Mouse (Mus musculus) neutrophil, adult 5-6 weeks (primary cell): ENCODE results near the gene Clec2l. TPM values are rescaled to one million over a fixed set of nuclear protein-coding genes. Genes with fewer than 3 reads are reported as not detected.

Experiments
- ATAC-seq: fragments of 151-379, 151-347 bp; 2 replicates; pipeline ENCODE4 v1.8.0; 2017; ENCODE audit warnings: mild to moderate bottlenecking, moderate TSS enrichment; ENCODE audit not compliant: insufficient number of reproducible peaks, poor library complexity, low FRiP score, severe bottlenecking; ENCODE audit errors: extremely low read depth
- total RNA-seq: library from RNA; stranded (forward); fragments of 200-1000 nt; gene quantifications from 2 replicates; pipeline ENCODE4 v1.2.3, GENCODE M21; 2017

The Clec2l gene
- not detected in 2 replicates for total RNA-seq

DNA sequence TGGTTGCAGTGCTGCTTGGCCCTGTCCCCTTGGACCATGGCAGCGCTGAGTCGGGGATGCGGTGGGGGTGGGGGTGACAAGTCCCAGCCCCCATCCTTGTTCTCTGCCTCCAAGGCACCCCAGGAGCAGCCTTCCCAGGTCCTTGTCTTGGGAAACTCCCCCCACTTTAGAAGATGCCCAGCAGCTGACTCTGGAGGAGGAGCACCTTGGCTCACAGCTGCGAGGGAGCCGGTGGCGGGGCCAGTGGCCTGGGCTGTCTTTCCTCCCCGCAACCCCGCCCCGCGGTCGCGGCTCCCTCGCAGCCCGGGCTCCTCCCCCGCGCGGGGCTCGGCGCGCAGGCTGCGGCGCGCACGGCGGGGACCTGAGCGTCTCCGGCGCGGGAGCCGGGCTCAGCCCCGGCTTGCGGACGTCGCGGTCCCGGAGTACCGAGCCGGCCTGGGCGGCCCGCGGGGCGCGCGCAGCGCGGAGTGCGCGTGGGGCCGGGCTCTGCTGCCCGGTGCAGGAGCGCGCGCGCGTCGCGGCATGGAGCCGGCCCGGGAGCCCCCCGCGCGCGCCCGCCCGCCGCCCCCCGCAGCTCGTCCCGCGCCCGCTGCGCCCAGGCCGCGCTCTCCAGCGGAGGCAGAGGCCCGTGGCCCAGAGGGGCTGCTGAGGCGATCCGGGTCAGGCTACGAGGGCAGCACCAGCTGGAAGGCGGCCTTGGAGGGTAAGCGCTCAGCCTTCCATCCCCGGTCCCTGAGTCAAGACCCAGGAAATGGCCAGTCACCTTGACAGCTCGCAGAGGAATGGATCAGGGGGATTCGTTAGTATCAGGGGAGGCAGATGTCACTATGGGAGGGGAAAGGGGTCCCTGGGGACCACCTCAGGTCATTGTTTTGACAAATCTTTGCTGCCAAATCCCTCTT lies at the start of gene Clec2l:
TSS of gene Clec2l (plus strand) at position 356 of the 902 bp plus-strand sequence.
- ATAC-seq = no peak

DNA sequence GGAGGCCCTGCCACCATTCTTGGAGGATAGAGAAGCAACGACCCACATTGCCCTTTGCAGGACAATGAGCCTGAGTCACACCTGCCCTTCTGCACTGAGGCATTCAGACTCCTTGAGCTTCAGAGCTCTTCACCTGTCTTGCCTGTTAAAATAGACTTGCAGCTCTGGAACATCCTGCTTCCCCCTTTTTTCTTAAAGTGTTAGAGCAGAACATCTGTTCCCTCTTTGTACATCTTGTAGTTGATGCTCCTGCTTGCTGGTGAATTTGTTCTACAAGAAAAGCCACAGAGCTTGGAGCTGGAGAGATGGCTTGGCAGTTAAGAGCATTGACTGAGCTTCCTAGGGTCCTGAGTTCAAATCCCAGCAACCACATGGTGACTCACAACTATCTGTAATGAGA lies 40.5 kb upstream of the Clec2l start:
- ATAC-seq = no peak

- ATAC-seq = no peak
These were observed 39.4 kb upstream of the Clec2l start for GRCm38 (mm10) chr6:38623457-38623856.

DNA sequence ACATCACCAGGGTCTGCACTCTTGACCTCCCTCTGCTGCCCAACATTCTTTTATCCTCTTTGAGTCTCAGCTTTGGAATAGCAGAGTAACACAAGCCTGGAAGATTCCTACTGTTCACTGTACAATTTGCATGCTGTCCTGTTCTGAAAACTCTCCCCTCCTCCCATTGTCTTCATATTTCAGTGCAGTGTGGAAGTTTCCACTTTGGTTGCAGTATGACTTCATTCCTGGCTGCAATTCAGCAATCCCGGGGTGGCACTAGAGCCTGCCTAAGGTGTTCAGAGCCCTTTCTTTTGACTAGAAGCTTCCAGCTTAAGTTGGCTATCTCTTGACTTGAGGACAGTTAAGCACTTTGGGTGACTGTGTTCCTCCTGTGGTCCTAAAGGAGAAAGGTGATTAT lies 38.4 kb upstream of the Clec2l start:
- ATAC-seq = no peak

DNA sequence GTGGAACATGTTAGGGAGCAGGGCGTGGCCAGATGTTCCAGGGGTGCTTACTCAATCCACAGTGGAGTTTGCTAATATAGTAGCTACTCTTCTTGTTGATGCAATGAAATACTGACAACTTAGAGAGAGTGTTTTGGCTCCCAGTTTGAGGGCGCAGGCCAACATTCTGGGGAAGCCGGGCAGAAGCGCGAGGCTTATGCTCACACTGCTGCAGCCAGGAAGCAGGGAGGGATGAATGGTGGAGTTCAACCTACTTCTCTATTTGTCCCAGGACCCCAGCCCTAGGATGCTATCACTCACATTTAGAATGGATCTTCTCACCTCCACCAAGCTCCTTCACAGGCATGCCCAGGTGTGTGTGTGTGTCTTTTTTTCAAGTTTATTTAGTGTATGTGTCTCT lies 36.8 kb upstream of the Clec2l start:
- ATAC-seq = no peak

- ATAC-seq = no peak
These were observed 35.8 kb upstream of the Clec2l start for GRCm38 (mm10) chr6:38627081-38627480.

- ATAC-seq = no peak
These were observed 35.4 kb upstream of the Clec2l start for GRCm38 (mm10) chr6:38627486-38627885.

- ATAC-seq = no peak
These were observed 33.3 kb upstream of the Clec2l start for GRCm38 (mm10) chr6:38629556-38629955.

DNA sequence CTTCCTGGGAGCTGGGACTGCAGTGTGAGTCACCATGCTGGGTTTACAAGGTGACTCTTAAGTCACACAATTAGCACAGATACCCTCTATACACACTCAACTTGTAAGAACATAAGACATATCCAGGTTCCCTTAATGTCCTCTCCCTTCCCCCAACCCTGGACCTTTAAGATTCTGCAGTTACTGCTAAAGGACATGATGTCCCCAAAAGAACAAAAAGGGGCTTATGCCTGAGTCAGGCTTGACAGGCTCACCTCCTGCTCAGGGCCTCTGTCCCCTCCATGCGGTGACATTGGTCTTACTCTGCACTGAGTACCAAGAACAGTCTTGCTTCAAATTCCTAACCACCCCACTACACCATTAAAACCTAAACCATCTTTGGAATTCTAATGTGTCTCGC lies 30.0 kb upstream of the Clec2l start:
- ATAC-seq = no peak

GRCm38 (mm10) chr6:38634461-38634860 lies 28.4 kb upstream of the Clec2l start:
- ATAC-seq = no peak

- ATAC-seq = no peak
These were observed 26.7 kb upstream of the Clec2l start for GRCm38 (mm10) chr6:38635941-38636851.

DNA sequence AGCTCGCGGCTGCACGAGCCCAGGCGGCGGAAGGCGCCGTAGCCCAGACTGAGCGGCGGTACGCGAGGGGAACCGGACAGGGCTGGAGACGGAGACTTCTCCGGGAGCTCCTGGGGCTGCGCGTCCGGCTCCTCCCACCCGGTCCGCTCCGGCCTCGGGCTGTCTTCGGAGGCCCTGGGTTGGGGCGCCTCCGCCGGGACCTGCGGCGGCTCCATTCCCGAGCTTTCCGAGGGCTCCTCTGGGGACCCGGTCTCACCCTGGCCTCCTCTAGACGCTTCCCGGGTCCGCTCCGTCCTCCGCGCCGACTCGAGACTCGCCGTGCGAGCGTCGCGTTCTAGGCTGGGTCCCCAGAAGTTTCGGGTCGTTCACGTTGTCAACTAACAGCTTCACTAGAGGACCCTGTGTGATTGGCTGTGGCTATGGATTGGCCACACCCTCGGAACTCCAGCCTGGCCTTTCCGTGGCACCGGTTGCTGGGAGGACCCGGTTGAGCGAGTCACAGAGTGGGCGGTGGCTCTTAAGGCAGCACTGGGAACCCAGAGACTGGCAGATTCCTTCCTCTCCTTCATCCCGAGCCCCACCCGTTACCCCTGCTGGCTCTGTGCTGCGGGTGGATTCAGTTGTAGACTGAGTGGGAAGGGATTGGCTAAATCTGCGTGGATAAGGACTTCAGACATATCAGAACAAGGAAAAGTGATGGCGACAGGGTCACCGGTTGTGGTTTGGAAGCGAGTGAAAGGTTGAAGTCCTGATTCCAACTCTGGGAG lies 25.8 kb upstream of the Clec2l start, which contains the start of gene Klrg2:
TSS of gene Klrg2 (minus strand) at position 391 of the 767 bp plus-strand sequence.
- no peak for ATAC-seq

DNA sequence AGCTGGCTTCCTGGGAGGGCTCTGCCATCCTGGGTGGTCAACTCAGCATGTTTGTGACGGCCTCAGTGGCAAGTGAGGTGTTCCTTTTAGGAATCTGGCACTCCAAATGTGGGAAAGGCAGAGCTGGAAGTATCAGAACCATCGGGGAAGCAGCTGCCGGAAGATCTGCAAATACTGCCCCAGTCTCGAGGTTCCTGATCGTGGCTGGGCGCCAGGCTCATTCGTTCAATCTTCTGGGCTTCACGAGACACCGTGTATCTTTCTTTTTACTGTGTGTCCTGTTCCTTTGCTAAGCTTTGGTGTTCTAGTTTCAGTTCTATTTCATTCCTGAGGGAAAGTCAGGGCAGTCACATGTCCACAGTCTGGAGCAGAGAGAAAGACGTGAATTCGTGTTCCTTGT lies 22.5 kb upstream of the Clec2l start:
- no peak for ATAC-seq

DNA sequence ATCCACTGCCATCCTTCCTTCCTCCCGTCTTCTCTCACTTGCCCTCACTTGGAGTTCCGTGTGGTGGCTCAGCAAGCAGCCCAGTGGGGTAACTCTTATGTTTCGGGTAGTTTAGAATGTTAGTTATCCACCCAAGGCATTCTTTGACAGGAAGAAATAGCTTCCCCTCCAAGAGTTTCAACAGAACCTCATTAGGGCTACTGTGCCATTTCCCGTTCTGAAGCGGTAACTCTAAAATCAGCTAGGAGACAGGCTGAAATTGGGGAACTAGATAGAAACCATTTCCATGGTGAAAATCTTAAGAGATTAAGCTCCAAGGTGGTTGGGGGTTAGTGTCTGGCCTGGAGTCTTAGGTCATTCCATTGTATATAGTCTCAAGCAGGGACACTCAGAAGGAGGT lies 21.6 kb upstream of the Clec2l start:
- no peak for ATAC-seq

DNA sequence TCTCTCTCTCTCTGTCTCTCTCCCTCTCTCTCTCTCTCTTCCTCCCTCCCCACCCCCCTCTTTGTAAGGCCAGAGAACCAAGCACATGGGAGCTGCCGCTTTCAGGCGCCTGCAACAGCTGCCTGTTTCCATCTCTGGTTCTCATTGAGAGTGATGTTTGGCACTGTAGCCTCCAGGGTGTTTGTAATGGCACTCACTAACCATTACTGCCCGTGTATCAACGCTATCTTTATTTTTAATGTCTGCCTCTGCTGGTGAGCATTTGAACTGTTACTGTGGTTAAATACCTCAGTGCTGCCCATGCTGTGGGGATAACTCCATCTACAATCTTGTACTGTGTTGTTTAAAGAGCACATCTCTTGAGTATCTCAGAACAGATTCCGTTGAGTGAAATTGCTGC lies 21.2 kb upstream of the Clec2l start:
- no peak for ATAC-seq

DNA sequence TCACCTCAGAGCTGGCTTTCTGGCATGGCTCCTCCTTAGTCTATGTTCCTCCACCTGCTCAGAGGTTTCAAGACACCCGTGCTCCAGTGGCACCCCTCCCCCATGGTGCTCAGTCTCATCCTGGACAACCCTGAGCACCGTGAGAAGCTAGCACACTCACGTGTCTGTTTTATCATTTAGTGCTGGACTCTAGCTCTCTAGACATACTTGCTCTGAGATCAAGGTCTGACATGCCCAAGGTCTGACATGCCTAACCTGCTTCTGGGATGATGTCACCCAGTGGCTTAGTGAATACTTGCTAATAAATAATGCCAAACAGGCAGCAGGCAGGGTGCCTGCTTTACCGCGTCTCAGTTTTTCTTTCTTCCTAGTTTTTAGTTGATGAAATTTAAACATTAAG lies 20.3 kb upstream of the Clec2l start:
- ATAC-seq = no peak

DNA sequence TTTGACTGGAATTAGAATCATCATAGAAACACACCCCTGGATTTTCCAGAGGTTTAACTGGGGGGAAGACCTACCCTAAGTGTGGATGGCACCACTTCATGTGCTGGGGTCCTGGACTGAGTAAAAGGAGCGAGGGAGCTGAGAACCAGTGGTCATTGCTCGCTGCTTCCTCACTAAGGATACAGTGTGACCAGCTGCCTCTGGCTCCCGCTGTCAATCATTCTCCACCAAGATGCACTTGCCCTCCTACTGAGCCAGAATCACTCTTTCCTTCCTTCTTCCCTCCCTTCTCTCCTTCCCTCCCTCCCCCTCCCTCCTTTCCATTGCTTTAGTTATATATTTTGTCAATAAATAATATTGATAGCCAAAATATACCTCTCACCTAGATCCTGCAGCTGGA lies 19.8 kb upstream of the Clec2l start:
- ATAC-seq = no peak

- no peak for ATAC-seq
These were observed 13.3 kb upstream of the Clec2l start for GRCm38 (mm10) chr6:38649545-38649944.

DNA sequence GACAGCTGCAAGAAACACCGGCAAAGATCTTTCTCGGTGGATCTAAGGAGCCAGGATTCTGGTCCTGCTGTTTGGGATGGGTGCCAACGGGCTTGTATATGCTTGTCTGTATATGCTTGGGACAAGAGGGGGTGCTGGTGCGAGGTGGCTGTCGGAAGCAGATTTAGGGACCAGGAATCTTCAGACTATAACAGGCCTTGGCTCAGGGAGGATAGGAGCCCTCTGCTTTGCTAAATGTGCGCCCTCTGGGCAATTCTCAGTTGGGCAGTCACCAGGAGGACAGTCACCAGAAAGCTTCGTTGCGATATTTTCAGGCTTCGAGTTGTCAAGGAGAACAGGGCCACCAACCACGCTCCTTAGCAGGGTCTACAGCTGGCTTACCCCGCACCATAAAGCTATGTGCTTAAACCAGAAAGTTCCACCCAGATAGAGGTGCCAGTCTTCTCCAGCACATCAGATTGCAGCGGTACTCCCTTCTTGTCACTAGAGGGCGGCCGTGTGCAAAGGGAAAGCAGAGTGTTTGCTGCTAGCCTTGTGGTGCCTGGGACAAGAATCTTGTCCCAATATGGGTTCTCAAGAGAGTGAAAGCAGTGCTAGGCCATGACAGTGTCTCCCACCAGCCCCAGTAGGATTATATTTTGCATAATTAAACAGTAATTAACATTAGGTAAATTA lies 12.5 kb upstream of the Clec2l start:
- peak; percentile 80 for ATAC-seq
